Mouse (Mus musculus): Measurements from ENCODE around the gene Errfi1. TPM values are rescaled to one million over a fixed set of nuclear protein-coding genes. Genes with fewer than 3 reads are reported as not detected.
A peak's percentile ranks its signal among the peaks of the same experiment; 100 is the strongest.

Errfi1 gene
- polyA plus RNA-seq, 1 experiment from 2014 or later, result 25.5 TPM

DNA sequence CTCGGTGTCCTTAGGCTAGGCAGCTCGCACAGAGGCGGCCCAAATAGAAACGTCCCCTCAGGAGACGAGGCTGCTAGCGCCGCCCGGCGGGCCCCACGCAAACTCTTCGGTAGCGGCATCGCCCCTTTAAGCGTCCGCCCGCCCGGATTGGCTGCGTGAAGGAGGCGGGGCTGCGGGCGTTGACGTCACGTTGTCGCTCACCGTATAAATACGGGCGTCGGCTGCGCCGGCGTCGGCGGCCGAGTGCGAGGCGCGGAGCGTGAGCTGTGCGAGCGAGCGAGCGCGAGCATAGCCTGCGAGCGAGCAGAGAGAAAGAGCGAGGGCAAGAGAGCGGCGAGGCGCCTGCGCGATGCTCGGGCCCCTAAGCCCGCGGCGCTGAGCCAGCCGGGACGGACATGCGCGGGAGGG lies 1.1 kb downstream of the Errfi1 start:
- ATAC-seq (ENCODE audit: low read depth), result peak; percentile 98
- H3K27ac ChIP-seq (replicated peaks; ENCODE audit: low read depth, low read length), result peak overlapping the region; percentile 98
- peak overlapping the region; percentile 90 for H3K4me3 ChIP-seq (ENCODE audit: low read depth, low read length)
- H3K9ac ChIP-seq (ENCODE audit: low read depth, low read length), result peak overlapping the region; percentile 96
- no peaks in the 10 kb centered on the region for H3K9me3 ChIP-seq (ENCODE audit: control insufficient read depth, low read length)
- peak overlapping the region; percentile 73 for H3K4me2 ChIP-seq (ENCODE audit: low read depth, low read length)
- DNase-seq (ENCODE audit: low spot score), result peak; percentile 97
- no peaks in the 10 kb centered on the region for H3K36me3 ChIP-seq (ENCODE audit: control insufficient read depth, insufficient read depth, low read length)
- WGBS, result under 1% methylated on average over 36 of the region's 59 CpGs
- H3K27me3 ChIP-seq (replicated peaks; ENCODE audit: control insufficient read depth, insufficient read depth, low read length), result no peaks in the 10 kb centered on the region
- H3K4me1 ChIP-seq (ENCODE audit: control insufficient read depth, insufficient read depth, low read length), result peaks cover 3% of the 10 kb centered on the region

DNA sequence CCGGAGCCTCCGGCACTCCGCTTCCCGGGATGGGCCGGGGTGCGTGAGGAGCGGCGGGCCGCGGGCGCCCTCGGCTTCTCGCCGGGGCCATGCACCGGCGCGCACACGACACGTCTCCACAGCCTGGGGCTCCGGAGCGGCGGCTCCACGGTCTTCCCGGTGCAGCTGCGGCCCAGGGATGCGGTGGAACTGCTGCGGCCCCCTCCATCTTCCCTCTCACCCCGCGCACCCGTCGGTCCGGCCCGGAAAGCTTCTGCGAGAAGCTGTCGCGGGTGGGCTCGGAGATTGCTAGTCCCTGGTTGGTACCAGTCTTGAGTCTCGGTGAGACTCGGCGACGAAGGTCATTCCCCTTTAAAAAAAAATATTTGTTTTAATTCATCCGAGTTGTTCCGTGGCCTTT lies 1.6 kb downstream of the Errfi1 start:
- H3K4me3 ChIP-seq (ENCODE audit: low read depth, low read length), result peak overlapping the region; percentile 90
- H3K4me2 ChIP-seq (ENCODE audit: low read depth, low read length), result peak overlapping the region; percentile 73
- peak overlapping the region; percentile 98 for H3K27ac ChIP-seq (replicated peaks; ENCODE audit: low read depth, low read length)
- H3K9me3 ChIP-seq (ENCODE audit: control insufficient read depth, low read length), result no peaks in the 10 kb centered on the region
- no peak for ATAC-seq (ENCODE audit: low read depth)
- H3K4me1 ChIP-seq (ENCODE audit: control insufficient read depth, insufficient read depth, low read length), result peaks cover 3% of the 10 kb centered on the region
- no peak for DNase-seq (ENCODE audit: low spot score)
- no peaks in the 10 kb centered on the region for H3K27me3 ChIP-seq (replicated peaks; ENCODE audit: control insufficient read depth, insufficient read depth, low read length)
- WGBS, result 1% methylated on average over 11 of the region's 43 CpGs
- H3K9ac ChIP-seq (ENCODE audit: low read depth, low read length), result peak overlapping the region; percentile 96
- H3K36me3 ChIP-seq (ENCODE audit: control insufficient read depth, insufficient read depth, low read length), result no peaks in the 10 kb centered on the region

DNA sequence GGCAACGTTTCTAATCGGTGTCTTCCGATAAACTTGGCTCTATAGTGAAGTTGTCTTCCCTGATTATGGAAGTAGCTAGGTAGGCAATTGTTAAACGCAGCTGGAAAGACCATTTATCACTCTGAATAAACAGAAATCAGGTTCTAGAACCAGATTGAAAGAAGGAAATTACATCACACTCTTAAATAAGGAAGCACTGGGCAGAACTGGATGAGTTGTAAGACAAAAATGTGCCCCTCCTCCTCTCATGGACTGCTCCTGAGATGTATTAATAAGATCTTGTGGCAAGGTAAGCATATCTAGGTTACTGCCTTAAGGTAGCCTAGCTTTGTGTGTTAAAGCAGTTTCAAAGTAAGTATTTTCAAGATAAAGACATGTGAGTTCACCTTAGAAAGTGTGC lies 6.8 kb downstream of the Errfi1 start:
- peaks cover 12% of the 10 kb centered on the region for H3K4me1 ChIP-seq (ENCODE audit: control insufficient read depth, insufficient read depth, low read length)
- peak; percentile 22 for DNase-seq (ENCODE audit: low spot score)

DNA sequence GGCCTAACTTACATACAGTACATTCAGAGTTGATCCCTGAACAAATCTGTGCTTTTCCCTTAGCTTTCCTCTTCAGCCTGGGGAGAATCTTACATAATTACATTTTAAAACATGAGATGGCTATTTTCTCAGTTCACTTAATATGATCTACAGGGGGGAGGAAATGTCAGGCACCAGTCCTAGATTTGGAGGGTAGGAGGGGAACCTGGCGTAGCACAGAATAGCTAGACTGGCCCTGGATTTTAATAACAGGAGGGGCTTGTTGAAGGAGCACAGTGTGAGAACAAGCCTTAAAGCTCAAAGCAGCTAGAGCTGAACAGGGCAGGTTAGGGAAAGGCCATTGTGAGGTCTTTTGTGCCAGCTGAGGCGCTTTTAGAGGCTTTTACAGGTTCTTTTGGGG lies 7.4 kb downstream of the Errfi1 start:
- DNase-seq (ENCODE audit: low spot score) (no peak), ATAC-seq (ENCODE audit: low read depth) (no peak)
- no peak overlapping the region for H3K4me2 ChIP-seq (ENCODE audit: low read depth, low read length)
- peaks cover 7% of the 10 kb centered on the region for H3K36me3 ChIP-seq (ENCODE audit: control insufficient read depth, insufficient read depth, low read length)
- 86% methylated on average over 2 of the region's 2 CpGs for WGBS
- no peak overlapping the region for H3K4me3 ChIP-seq (ENCODE audit: low read depth, low read length)
- no peaks in the 10 kb centered on the region for H3K27me3 ChIP-seq (replicated peaks; ENCODE audit: control insufficient read depth, insufficient read depth, low read length)
- peaks cover 12% of the 10 kb centered on the region; the same call in 1 of the 2 replicates for H3K4me1 ChIP-seq (ENCODE audit: control insufficient read depth, insufficient read depth, low read length)
- no peak overlapping the region for H3K27ac ChIP-seq (replicated peaks; ENCODE audit: low read depth, low read length)
- no peaks in the 10 kb centered on the region for H3K9me3 ChIP-seq (ENCODE audit: control insufficient read depth, low read length)
- H3K9ac ChIP-seq (ENCODE audit: low read depth, low read length), result no peak overlapping the region

More for the DNA sequence above, 6.8 kb downstream of the Errfi1 start:
- H3K27me3 ChIP-seq (replicated peaks; ENCODE audit: control insufficient read depth, insufficient read depth, low read length), result no peaks in the 10 kb centered on the region
- no peak overlapping the region for H3K9ac ChIP-seq (ENCODE audit: low read depth, low read length)
- H3K4me2 ChIP-seq (ENCODE audit: low read depth, low read length), result no peak overlapping the region
- H3K4me3 ChIP-seq (ENCODE audit: low read depth, low read length), result no peak overlapping the region
- WGBS, result 85% methylated on average over 4 of the region's 4 CpGs
- H3K36me3 ChIP-seq (ENCODE audit: control insufficient read depth, insufficient read depth, low read length), result 0 out of 2 replicates have a peak, but pooled peaks cover under 1% of the 10 kb centered on the region
- no peak overlapping the region for H3K27ac ChIP-seq (replicated peaks; ENCODE audit: low read depth, low read length)
- no peaks in the 10 kb centered on the region for H3K9me3 ChIP-seq (ENCODE audit: control insufficient read depth, low read length)
- ATAC-seq (ENCODE audit: low read depth), result no peak

DNA sequence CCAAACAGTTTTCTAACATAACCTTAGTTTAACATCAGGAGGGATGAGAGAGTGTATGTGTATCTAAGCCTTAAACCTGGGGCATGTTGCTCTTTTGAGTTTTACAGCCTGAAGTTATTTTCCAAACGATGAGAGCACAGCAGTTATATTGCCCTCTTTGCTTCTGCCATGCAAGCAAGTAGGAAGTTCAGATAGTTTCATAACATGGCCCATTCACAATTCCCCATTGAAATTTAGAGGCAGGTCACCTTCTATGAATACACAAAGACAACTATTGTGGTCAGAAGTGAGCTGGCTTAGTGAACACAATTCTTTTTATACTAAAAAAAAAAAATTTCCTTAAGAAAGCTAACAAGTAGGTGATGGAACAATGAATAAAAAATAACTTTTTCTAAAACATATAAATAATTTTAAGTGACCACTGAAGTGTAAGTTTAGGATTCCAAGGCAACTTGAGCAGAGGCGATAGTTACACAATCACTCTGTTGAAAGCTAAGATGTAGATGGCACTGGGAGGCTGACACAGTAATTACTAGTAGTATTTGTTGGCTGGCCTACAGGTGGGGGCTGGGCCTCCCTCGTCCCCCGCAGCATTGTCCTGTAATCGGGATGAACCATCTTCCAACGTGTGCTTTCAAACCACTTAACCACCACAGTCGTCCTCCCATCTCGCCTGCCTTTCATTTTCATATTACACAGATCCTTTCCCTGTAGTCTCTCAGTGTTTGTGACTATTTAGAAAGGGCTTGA lies 9.1 kb downstream of the Errfi1 start:
- Histone ChIP-seq H3K4me1 (ENCODE audit: control insufficient read depth, insufficient read depth, low read length) (peaks cover 9% of the 10 kb centered on the region; the same call in 1 of the 2 replicates), H3K27ac (replicated peaks; ENCODE audit: low read depth, low read length) (no peak overlapping the region; the same call in 1 of the 2 replicates), H3K4me2 (ENCODE audit: low read depth, low read length) (no peak overlapping the region), H3K9me3 (ENCODE audit: control insufficient read depth, low read length) (no peaks in the 10 kb centered on the region), H3K9ac (ENCODE audit: low read depth, low read length) (no peak overlapping the region), H3K27me3 (replicated peaks; ENCODE audit: control insufficient read depth, insufficient read depth, low read length) (no peaks in the 10 kb centered on the region), H3K4me3 (ENCODE audit: low read depth, low read length) (no peak overlapping the region), H3K36me3 (ENCODE audit: control insufficient read depth, insufficient read depth, low read length) (peaks cover 24% of the 10 kb centered on the region)
- ATAC-seq (ENCODE audit: low read depth), result no peak
- 30% methylated on average over 8 of the region's 8 CpGs for WGBS
- no peak for DNase-seq (ENCODE audit: low spot score)

DNA sequence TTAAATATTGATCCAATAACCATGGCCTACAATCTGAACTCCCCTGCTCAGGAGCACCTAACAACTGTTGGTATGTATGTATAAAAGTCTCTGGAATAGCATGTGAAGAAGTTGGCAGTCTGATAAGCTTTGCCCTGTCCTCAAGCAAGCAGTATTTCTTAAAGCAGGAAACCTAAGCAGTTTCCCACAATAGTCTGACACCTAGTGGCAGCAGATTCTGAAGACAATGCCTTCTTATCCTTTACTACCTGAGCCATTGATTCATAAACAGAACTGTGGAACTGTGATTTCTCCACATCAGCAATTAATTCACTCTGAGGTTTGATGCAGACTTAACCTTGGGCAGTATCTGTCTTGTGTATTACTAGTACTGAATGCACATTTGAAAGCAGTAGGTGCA lies 11.7 kb downstream of the Errfi1 start:
- Histone ChIP-seq H3K9me3 (ENCODE audit: control insufficient read depth, low read length) (no peaks in the 10 kb centered on the region), H3K4me1 (ENCODE audit: control insufficient read depth, insufficient read depth, low read length) (peaks cover 9% of the 10 kb centered on the region; the same call in 1 of the 2 replicates), H3K4me3 (ENCODE audit: low read depth, low read length) (no peak overlapping the region), H3K36me3 (ENCODE audit: control insufficient read depth, insufficient read depth, low read length) (peaks cover 32% of the 10 kb centered on the region), H3K4me2 (ENCODE audit: low read depth, low read length) (no peak overlapping the region), H3K9ac (ENCODE audit: low read depth, low read length) (no peak overlapping the region), H3K27ac (replicated peaks; ENCODE audit: low read depth, low read length) (no peak overlapping the region), H3K27me3 (replicated peaks; ENCODE audit: control insufficient read depth, insufficient read depth, low read length) (no peaks in the 10 kb centered on the region)
- no peak for ATAC-seq (ENCODE audit: low read depth)
- peak; percentile 70 for DNase-seq (ENCODE audit: low spot score)

DNA sequence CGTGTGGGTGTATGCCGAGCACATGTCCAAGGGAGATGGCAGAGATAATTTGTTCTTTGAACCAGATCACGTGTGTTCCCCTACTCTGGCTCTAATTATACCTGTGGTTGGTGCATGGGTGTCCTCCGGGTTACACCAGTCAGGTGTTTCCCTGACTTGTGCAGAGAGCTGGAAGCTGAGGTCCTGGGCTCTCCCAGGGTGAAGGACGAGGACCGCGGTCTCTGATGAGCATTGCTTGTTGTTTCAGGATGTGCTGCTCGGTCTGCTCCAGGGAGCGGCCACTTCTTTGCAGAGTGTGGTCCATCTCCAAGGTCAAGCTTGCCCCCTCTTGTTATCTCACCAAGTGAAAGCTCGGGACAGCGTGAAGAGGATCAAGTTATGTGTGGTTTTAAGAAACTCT lies 12.3 kb downstream of the Errfi1 start:
- ATAC-seq (ENCODE audit: low read depth), result no peak
- 84% methylated on average over 11 of the region's 11 CpGs for WGBS
- Histone ChIP-seq H3K4me1 (ENCODE audit: control insufficient read depth, insufficient read depth, low read length) (peaks cover 7% of the 10 kb centered on the region; the same call in 1 of the 2 replicates), H3K4me3 (ENCODE audit: low read depth, low read length) (no peak overlapping the region), H3K9ac (ENCODE audit: low read depth, low read length) (no peak overlapping the region), H3K4me2 (ENCODE audit: low read depth, low read length) (no peak overlapping the region), H3K27ac (replicated peaks; ENCODE audit: low read depth, low read length) (no peak overlapping the region), H3K27me3 (replicated peaks; ENCODE audit: control insufficient read depth, insufficient read depth, low read length) (no peaks in the 10 kb centered on the region), H3K9me3 (ENCODE audit: control insufficient read depth, low read length) (no peaks in the 10 kb centered on the region), H3K36me3 (ENCODE audit: control insufficient read depth, insufficient read depth, low read length) (peaks cover 32% of the 10 kb centered on the region)
- DNase-seq (ENCODE audit: low spot score), result no peak

DNA sequence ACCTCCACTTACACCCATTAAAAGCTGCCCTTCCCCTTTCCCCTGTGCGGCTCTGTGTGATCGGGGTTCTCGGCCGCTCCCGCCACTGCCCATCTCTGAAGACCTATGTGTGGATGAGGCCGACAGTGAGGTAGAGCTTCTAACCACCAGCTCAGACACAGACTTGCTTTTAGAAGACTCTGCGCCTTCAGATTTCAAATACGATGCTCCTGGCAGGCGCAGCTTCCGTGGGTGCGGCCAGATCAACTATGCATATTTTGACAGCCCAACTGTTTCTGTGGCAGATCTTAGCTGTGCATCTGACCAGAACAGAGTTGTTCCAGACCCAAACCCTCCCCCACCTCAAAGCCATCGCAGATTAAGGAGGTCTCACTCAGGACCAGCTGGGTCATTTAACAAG lies 12.8 kb downstream of the Errfi1 start:
- H3K27me3 ChIP-seq (replicated peaks; ENCODE audit: control insufficient read depth, insufficient read depth, low read length), result no peaks in the 10 kb centered on the region
- DNase-seq (ENCODE audit: low spot score), result no peak
- H3K4me3 ChIP-seq (ENCODE audit: low read depth, low read length), result no peak overlapping the region
- ATAC-seq (ENCODE audit: low read depth), result no peak
- 95% methylated on average over 9 of the region's 12 CpGs for WGBS
- no peaks in the 10 kb centered on the region for H3K9me3 ChIP-seq (ENCODE audit: control insufficient read depth, low read length)
- peaks cover 6% of the 10 kb centered on the region for H3K4me1 ChIP-seq (ENCODE audit: control insufficient read depth, insufficient read depth, low read length)
- no peak overlapping the region for H3K27ac ChIP-seq (replicated peaks; ENCODE audit: low read depth, low read length)
- H3K36me3 ChIP-seq (ENCODE audit: control insufficient read depth, insufficient read depth, low read length), result peaks cover 32% of the 10 kb centered on the region
- H3K9ac ChIP-seq (ENCODE audit: low read depth, low read length), result no peak overlapping the region
- no peak overlapping the region for H3K4me2 ChIP-seq (ENCODE audit: low read depth, low read length)

DNA sequence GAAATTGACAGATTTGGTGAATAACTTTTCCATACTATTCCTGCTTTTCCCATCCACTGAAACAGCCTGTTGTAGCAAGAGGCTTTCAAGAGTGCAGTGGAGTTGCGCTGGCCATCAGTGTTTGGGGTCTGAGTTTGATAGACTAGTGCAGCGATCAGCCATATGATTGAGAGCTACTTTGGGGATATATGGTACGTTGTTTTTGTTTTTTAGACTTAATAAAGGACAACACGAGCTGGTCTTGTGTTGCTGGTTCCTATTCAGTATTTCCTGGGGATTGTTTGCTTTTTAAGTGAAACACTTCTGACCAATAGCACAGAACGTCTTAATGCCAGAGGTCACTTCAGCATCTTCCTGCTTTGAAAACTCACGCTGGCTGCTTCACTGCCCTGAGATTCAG lies 14.4 kb downstream of the Errfi1 start:
- H3K9ac ChIP-seq (ENCODE audit: low read depth, low read length), result no peak overlapping the region

More for the DNA sequence above, 14.4 kb downstream of the Errfi1 start:
- ATAC-seq (ENCODE audit: low read depth), result no peak
- Histone ChIP-seq H3K27me3 (replicated peaks; ENCODE audit: control insufficient read depth, insufficient read depth, low read length) (no peaks in the 10 kb centered on the region), H3K9me3 (ENCODE audit: control insufficient read depth, low read length) (no peaks in the 10 kb centered on the region), H3K4me2 (ENCODE audit: low read depth, low read length) (no peak overlapping the region), H3K36me3 (ENCODE audit: control insufficient read depth, insufficient read depth, low read length) (peaks cover 32% of the 10 kb centered on the region), H3K4me3 (ENCODE audit: low read depth, low read length) (no peak overlapping the region), H3K4me1 (ENCODE audit: control insufficient read depth, insufficient read depth, low read length) (peaks cover 12% of the 10 kb centered on the region), H3K27ac (replicated peaks; ENCODE audit: low read depth, low read length) (no peak overlapping the region)
- WGBS, result 80% methylated on average over 6 of the region's 6 CpGs
- no peak for DNase-seq (ENCODE audit: low spot score)
